Mouse (Mus musculus) embryonic stem cell, embryonic (primary cell): ENCODE measurements around the gene Ulk3.

Source experiments
- CTCF ChIA-PET, 4 experiments: fragments of 300-600 bp in 2 of 4; fragments of 350-600 bp in 2 of 4; sonication (Branson Sonifier 250); formaldehyde crosslinking; loops; one replicate each; lab custom pipeline; 2022; ENCODE audit warnings: inconsistent platforms in 2 of 4; lab: Charles Lee
- POLR2A ChIA-PET, 4 experiments: fragments of 300-600 bp in 2 of 4; fragments of 350-600 bp in 2 of 4; sonication (Branson Sonifier 250); formaldehyde crosslinking; loops; one replicate each; lab custom pipeline; 2022; ENCODE audit warnings: antibody characterized with exemption in 4 of 4, inconsistent platforms in 1 of 4; lab: Charles Lee

The Ulk3 gene

GRCm38 (mm10) chr9:57641022-57641421 is 51.8 kb downstream of the Ulk3 start:
- ChIA-PET CTCF (interaction anchor here (0.9 to 3.4 kb wide), 9 partner anchors 10 to 357 kb away, joined by 3 to 16 read pairs (median 4); partner anchors contain the start of gene Csk (in 1 of the 4)), POLR2A (interaction anchor here in 3 of 4 experiments (0.7 to 2.7 kb wide), 8 partner anchors 11 to 136 kb away, joined by 3 to 8 read pairs (median 4); partner anchors contain the start of gene Csk (in 2 of the 3))

GRCm38 (mm10) chr9:57641775-57642550 is 52.7 kb downstream of the Ulk3 start:
- CTCF ChIA-PET, result interaction anchor here (0.5 to 3.4 kb wide), 8 partner anchors 8 to 75 kb away, joined by 3 to 16 read pairs (median 3); no protein-coding TSS in a partner anchor
- POLR2A ChIA-PET, result interaction anchor here in 2 of 4 experiments (0.9 to 2.7 kb wide), 2 partner anchors 12 to 15 kb away, joined by 3 to 7 read pairs; partner anchors contain the start of gene Csk (in 1 of the 2)

- POLR2A ChIA-PET, result interaction anchor here in 1 of 4 experiments (1.3 kb wide), 1 partner anchor 10 kb away, joined by 3 read pairs; the partner anchor contains the start of gene Csk
- CTCF ChIA-PET, result interaction anchor here in 3 of 4 experiments (0.6 to 3.4 kb wide), 8 partner anchors 10 to 624 kb away, joined by 3 to 16 read pairs (median 4); no protein-coding TSS in a partner anchor
Observed at GRCm38 (mm10) chr9:57643169-57643855, 54.1 kb downstream of the Ulk3 start.

- ChIA-PET POLR2A (interaction anchor here in 2 of 4 experiments (0.6 to 1.3 kb wide), 2 partner anchors 9 to 38 kb away, joined by 3 to 4 read pairs; partner anchors contain the start of gene Csk (in 1 of the 2)), CTCF (interaction anchor here in 2 of 4 experiments (0.6 to 1.7 kb wide), 5 partner anchors 12 to 1941 kb away, joined by 3 to 5 read pairs (median 4); no protein-coding TSS in a partner anchor)
Observed at GRCm38 (mm10) chr9:57643856-57644180, 54.6 kb downstream of the Ulk3 start.

GRCm38 (mm10) chr9:57644442-57644943 is 55.2 kb downstream of the Ulk3 start:
- CTCF ChIA-PET, result interaction anchor here in 3 of 4 experiments (0.6 to 1.7 kb wide), 4 partner anchors 13 to 195 kb away, joined by 3 to 5 read pairs (median 4); no protein-coding TSS in a partner anchor
- POLR2A ChIA-PET, result no interaction called here

GRCm38 (mm10) chr9:57644944-57645893 is 56.0 kb downstream of the Ulk3 start:
- CTCF ChIA-PET, result interaction anchor here (0.5 to 2.5 kb wide), 24 partner anchors 9 to 756 kb away, joined by 3 to 17 read pairs (median 4); partner anchors contain the start of gene Csk (in 1 of the 4)
- POLR2A ChIA-PET, result interaction anchor here (0.5 to 2.3 kb wide), 17 partner anchors 9 to 638 kb away, joined by 3 to 7 read pairs (median 3); partner anchors contain the start of genes Cox5a (in 1 of the 4), Csk (in 1 of the 4), Mpi (in 1 of the 4) and Ulk3 (in 1 of the 4)
